Mouse (Mus musculus) bone marrow macrophage, adult 2 months (primary cell): ENCODE measurements around the gene Inpp5a. TPM values are rescaled to one million over a fixed set of nuclear protein-coding genes. Genes with fewer than 3 reads are reported as not detected.
A peak's percentile ranks its signal among the peaks of the same experiment; 100 is the strongest.

ENCODE experiments used
- H3K27ac ChIP-seq: 2 replicates; pipeline ENCODE4 v1.5.1; 2012; ENCODE audit warnings: low read depth, low read length; ENCODE audit not compliant: insufficient read depth
- H3K4me1 ChIP-seq: 2 replicates; pipeline ENCODE4 v1.6.1; 2012; ENCODE audit warnings: low read length; ENCODE audit not compliant: control insufficient read depth, insufficient read depth
- H3K4me3 ChIP-seq: 2 replicates; pipeline ENCODE4 v1.5.1; 2012; ENCODE audit warnings: mild to moderate bottlenecking, low read length, moderate library complexity; ENCODE audit not compliant: insufficient read depth
- CTCF ChIP-seq: IDR thresholded peaks from 2 replicates; pipeline ENCODE4 v1.5.1; 2012; ENCODE audit warnings: low read depth, mild to moderate bottlenecking, low read length, moderate library complexity
- POLR2A ChIP-seq: IDR thresholded peaks from 2 replicates; pipeline ENCODE4 v1.6.1; 2012; ENCODE audit warnings: mild to moderate bottlenecking, low read depth, low read length, borderline replicate concordance
- polyA plus RNA-seq: library from polyadenylated mRNA; stranded (reverse); fragments of >200 nt; gene quantifications from 2 replicates; pipeline ENCODE4 v1.2.4, GENCODE M21; 2012; ENCODE audit not compliant: missing spikeins, insufficient read depth, insufficient read length

Gene Inpp5a
- polyA plus RNA-seq, 1 experiment: 16.2 TPM

GRCm38 (mm10) chr7:139595862-139596261 lies 207.0 kb downstream of the Inpp5a start:
- H3K4me1 ChIP-seq: no peaks in the 10 kb centered on the region
- no peak for TF ChIP-seq CTCF
- no peak for TF ChIP-seq POLR2A

DNA sequence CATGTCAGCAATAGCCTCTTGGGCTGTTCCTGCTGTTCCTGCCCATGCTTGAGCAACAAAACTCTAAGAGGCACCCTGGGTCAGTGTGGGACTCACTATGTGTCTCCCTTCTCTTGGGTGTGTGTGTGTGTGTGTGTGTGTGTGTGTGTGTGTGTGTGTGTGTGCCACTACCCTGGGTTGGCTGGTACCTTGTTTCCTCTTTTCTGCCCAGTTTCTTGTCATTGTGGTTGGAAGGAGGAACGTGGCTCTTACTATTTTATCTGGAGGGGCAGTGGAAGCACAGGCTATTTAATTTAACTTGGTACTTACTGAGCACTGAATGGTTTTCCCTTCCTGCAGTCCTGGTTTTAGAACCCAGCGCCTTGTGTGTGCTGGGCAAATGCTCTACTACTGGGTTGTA lies 221.4 kb downstream of the Inpp5a start:
- no peak for TF ChIP-seq CTCF
- no peak for TF ChIP-seq POLR2A

More at GRCm38 (mm10) chr7:139595862-139596261, 207.0 kb downstream of the Inpp5a start:
- H3K27ac ChIP-seq: no peak overlapping the region
- H3K4me3 ChIP-seq: no peak overlapping the region

GRCm38 (mm10) chr7:139615767-139616766 lies 227.2 kb downstream of the Inpp5a start:
- Histone ChIP-seq H3K27ac (no peak overlapping the region), H3K4me1 (no peaks in the 10 kb centered on the region), H3K4me3 (no peak overlapping the region)
- TF ChIP-seq CTCF: peak; percentile 77
- TF ChIP-seq POLR2A: no peak

More for the DNA sequence above, 221.4 kb downstream of the Inpp5a start:
- Histone ChIP-seq H3K4me1 (no peaks in the 10 kb centered on the region), H3K4me3 (no peak overlapping the region), H3K27ac (no peak overlapping the region)

- TF ChIP-seq POLR2A (no peak), CTCF (no peak)
- H3K27ac ChIP-seq: no peak overlapping the region
- H3K4me3 ChIP-seq: no peak overlapping the region
- no peaks in the 10 kb centered on the region for H3K4me1 ChIP-seq
These were observed 233.7 kb downstream of the Inpp5a start for GRCm38 (mm10) chr7:139622568-139622967.

DNA sequence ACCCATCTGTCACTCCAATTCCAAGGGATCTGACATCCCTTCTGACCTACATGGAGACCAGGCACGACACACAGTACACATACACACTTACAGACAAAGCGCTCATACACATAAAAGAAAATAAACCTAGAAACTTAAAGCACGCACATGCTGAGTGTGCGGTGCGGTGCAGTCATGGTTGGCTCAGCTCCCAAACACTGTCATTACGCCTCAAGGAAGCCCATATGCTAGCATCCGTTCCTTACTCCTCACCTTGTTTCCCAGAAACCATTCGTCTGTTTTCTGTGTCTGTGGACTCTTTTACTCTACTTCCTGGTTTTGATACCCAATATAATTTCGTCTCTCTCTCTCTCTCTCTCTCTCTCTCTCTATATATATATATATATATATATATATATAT lies 236.2 kb downstream of the Inpp5a start:
- Histone ChIP-seq H3K4me1 (no peaks in the 10 kb centered on the region), H3K27ac (no peak overlapping the region), H3K4me3 (no peak overlapping the region)
- no peak for TF ChIP-seq CTCF
- TF ChIP-seq POLR2A: no peak

Other genes with a start within 250 kb of the Inpp5a start
- gene Lrrc27, start 176.1 kb upstream of the Inpp5a start, polyA plus RNA-seq: 4.6 and 8.9 TPM in 2 replicates
- not detected in 2 replicates for gene Stk32c, start 175.8 kb upstream of the Inpp5a start, polyA plus RNA-seq
- gene Pwwp2b, start 140.6 kb upstream of the Inpp5a start, polyA plus RNA-seq: 11.4 and 13.0 TPM in 2 replicates
- not detected in 2 replicates for gene Nkx6-2, start 193.7 kb downstream of the Inpp5a start, polyA plus RNA-seq